Mouse (Mus musculus): ENCODE results near the gene Rab38. TPM values are rescaled to one million over a fixed set of nuclear protein-coding genes. Genes with fewer than 3 reads are reported as not detected.

Rab38 gene
- 0.47 TPM in 1 of 2 replicates, not detected in the other for polyA plus RNA-seq (2012; ENCODE audit: insufficient read depth, insufficient read length, missing spikeins)

DNA sequence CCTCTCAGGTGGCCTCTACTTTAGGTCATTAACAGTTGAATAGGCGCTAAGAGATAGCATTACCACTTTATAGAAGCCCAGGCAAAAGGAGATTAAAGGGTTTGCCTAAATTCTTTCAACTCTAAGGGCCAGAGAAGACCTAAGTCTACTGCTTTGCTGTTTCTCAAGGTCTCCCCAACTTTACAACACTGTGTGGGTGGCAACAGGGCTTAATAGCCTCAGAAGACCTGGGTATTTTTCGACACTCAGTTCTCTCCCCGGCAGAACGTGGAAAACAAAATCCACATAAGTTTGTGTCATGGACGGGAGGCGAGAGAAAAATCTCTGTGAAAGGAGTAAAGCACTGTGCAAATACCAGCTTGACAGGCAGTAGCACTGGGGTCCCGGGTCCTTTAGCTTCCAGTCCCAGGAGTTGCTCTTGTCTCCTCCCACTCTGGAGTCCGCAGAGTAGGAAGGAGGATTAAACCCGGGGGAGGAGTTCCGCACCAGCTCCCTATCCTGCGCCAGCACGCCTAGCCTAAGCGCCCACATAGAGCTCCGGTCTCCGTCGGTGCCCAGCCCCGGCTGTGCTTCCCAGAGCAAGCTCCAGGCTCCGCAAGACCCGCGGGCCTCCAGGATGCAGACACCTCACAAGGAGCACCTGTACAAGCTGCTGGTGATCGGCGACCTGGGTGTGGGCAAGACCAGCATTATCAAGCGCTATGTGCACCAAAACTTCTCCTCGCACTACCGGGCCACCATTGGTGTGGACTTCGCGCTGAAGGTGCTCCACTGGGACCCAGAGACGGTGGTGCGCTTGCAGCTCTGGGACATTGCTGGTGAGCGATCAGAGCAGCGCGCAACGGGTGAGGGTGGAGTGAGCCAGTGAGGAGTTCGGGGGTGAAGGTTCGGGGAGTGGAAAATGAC lies at the start of gene Rab38:
Gene Rab38, plus strand, starts transcription at position 488 of the 906 bp plus-strand sequence.
- H3K4me3 ChIP-seq (ENCODE audit: insufficient read depth, low read length) = peak within 1 kb of the TSS; percentile 60
- no peak within 1 kb of the TSS for H3K27ac ChIP-seq (ENCODE audit: insufficient read depth, low read depth, low read length)
- no peak for TF ChIP-seq CTCF (IDR thresholded peaks at IDR 0.05; ENCODE audit: low read depth, low read length)
- TF ChIP-seq POLR2A (IDR thresholded peaks at IDR 0.05; ENCODE audit: borderline replicate concordance, low read depth, low read length) = no peak
- 0 out of 2 replicates have a peak, but pooled peaks cover 2% of the 10 kb centered on the region for H3K4me1 ChIP-seq (ENCODE audit: control insufficient read depth, insufficient read depth, low read length)

GRCm38 (mm10) chr7:88394568-88394967 lies 35.5 kb upstream of the Rab38 start:
- Histone ChIP-seq H3K4me3 (ENCODE audit: insufficient read depth, low read length) (no peak overlapping the region), H3K27ac (ENCODE audit: insufficient read depth, low read depth, low read length) (no peak overlapping the region), H3K4me1 (ENCODE audit: control insufficient read depth, insufficient read depth, low read length) (no peaks in the 10 kb centered on the region)
- TF ChIP-seq POLR2A (IDR thresholded peaks at IDR 0.05; ENCODE audit: borderline replicate concordance, low read depth, low read length) (no peak), CTCF (IDR thresholded peaks at IDR 0.05; ENCODE audit: low read depth, low read length) (no peak)

GRCm38 (mm10) chr7:88395745-88396144 lies 34.3 kb upstream of the Rab38 start:
- TF ChIP-seq CTCF (IDR thresholded peaks at IDR 0.05; ENCODE audit: low read depth, low read length) = no peak
- TF ChIP-seq POLR2A (IDR thresholded peaks at IDR 0.05; ENCODE audit: borderline replicate concordance, low read depth, low read length) = no peak
- no peak overlapping the region for H3K27ac ChIP-seq (ENCODE audit: insufficient read depth, low read depth, low read length)
- no peaks in the 10 kb centered on the region for H3K4me1 ChIP-seq (ENCODE audit: control insufficient read depth, insufficient read depth, low read length)

DNA sequence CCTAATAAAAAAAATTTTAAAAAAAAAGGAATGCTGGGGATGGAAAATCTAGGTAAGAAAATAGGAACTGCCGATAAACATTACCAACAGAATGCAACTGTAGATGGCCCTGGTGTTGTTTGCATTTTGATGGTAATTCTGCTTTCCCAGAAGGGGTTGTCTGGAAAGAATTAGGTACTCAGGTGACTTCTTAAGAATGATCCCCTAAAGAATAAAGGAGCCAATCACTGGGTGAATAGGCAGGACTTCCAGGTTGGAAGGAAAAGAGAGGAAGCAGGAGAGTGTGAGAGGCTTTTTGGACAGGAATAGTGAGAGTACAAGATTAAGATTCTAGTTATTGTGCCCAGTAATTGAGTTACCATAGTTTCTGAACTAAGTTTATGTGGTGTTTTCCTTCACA lies 24.8 kb upstream of the Rab38 start:
- H3K27ac ChIP-seq (ENCODE audit: insufficient read depth, low read depth, low read length) = no peak overlapping the region
- no peak overlapping the region for H3K4me3 ChIP-seq (ENCODE audit: insufficient read depth, low read length)
- TF ChIP-seq CTCF (IDR thresholded peaks at IDR 0.05; ENCODE audit: low read depth, low read length) = no peak
- no peak for TF ChIP-seq POLR2A (IDR thresholded peaks at IDR 0.05; ENCODE audit: borderline replicate concordance, low read depth, low read length)
- no peaks in the 10 kb centered on the region for H3K4me1 ChIP-seq (ENCODE audit: control insufficient read depth, insufficient read depth, low read length)

More at GRCm38 (mm10) chr7:88395745-88396144, 34.3 kb upstream of the Rab38 start:
- H3K4me3 ChIP-seq (ENCODE audit: insufficient read depth, low read length) = no peak overlapping the region

GRCm38 (mm10) chr7:88406466-88406865 lies 23.6 kb upstream of the Rab38 start:
- Histone ChIP-seq H3K4me1 (ENCODE audit: control insufficient read depth, insufficient read depth, low read length) (no peaks in the 10 kb centered on the region), H3K27ac (ENCODE audit: insufficient read depth, low read depth, low read length) (no peak overlapping the region), H3K4me3 (ENCODE audit: insufficient read depth, low read length) (no peak overlapping the region)
- no peak for TF ChIP-seq POLR2A (IDR thresholded peaks at IDR 0.05; ENCODE audit: borderline replicate concordance, low read depth, low read length)
- no peak for TF ChIP-seq CTCF (IDR thresholded peaks at IDR 0.05; ENCODE audit: low read depth, low read length)

DNA sequence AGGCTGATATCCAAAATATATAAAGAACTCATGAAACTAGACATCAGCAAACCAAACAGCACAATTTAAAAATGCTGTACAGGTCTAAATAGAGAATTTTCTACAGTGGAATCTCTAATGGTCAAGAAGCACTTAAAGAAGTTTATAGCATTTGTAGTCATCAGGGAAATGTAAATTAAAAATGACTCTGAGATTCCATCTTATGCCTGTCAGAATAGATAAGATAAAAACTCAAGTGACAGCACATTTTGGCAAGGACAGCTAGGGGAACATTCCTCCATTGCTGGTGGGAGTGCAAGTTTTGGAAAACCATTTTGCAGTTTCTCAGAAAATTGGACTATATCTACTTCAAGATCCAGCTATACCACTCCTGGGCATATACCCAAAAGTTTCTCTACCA lies 8.3 kb upstream of the Rab38 start:
- Histone ChIP-seq H3K27ac (ENCODE audit: insufficient read depth, low read depth, low read length) (no peak overlapping the region), H3K4me1 (ENCODE audit: control insufficient read depth, insufficient read depth, low read length) (no peaks in the 10 kb centered on the region), H3K4me3 (ENCODE audit: insufficient read depth, low read length) (no peak overlapping the region)
- TF ChIP-seq POLR2A (IDR thresholded peaks at IDR 0.05; ENCODE audit: borderline replicate concordance, low read depth, low read length) = no peak
- no peak for TF ChIP-seq CTCF (IDR thresholded peaks at IDR 0.05; ENCODE audit: low read depth, low read length)

GRCm38 (mm10) chr7:88423889-88424288 lies 6.2 kb upstream of the Rab38 start:
- TF ChIP-seq POLR2A (IDR thresholded peaks at IDR 0.05; ENCODE audit: borderline replicate concordance, low read depth, low read length) (no peak), CTCF (IDR thresholded peaks at IDR 0.05; ENCODE audit: low read depth, low read length) (no peak)
- Histone ChIP-seq H3K4me3 (ENCODE audit: insufficient read depth, low read length) (no peak overlapping the region), H3K27ac (ENCODE audit: insufficient read depth, low read depth, low read length) (no peak overlapping the region), H3K4me1 (ENCODE audit: control insufficient read depth, insufficient read depth, low read length) (no peaks in the 10 kb centered on the region)

DNA sequence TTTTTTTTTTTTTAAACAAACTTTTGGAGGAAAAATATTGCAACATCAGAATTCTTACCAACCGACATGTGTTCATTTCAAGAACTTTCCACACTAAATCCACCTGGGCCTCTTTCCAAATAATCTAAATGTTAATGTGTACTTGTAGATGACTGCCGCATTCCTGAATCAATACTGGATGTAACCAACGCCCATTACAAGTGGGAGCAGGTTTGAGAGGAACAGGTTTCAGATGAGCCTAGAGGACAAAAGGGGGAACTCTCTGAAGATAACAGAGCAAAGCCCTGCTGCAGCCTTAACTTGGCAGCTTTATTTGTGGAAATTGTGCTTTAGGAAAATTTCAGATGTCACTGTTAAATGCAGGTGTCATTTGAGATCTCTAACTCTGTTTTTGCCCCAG lies 4.3 kb upstream of the Rab38 start:
- H3K4me1 ChIP-seq (ENCODE audit: control insufficient read depth, insufficient read depth, low read length) = 0 out of 2 replicates have a peak, but pooled peaks cover 2% of the 10 kb centered on the region

DNA sequence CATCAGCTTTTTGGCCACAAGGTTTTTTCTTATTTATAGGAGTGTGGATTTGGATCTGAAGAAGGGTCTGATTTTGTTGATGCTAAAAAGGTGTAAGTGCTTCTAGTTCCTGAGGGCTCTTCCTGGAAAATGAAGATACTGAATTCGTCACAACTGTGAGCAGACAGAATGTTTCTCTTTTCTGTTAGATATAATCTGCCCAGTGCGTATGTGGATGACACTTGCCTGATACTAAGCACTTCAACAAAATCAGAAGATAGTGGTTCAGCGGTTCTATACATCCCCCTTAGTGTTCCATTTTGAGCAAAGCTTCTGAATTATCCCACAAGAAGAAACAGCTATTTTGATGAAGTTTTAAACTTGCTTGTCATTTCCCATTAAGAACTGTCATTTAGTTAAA lies 2.6 kb upstream of the Rab38 start:
- H3K4me1 ChIP-seq (ENCODE audit: control insufficient read depth, insufficient read depth, low read length) = 0 out of 2 replicates have a peak, but pooled peaks cover 2% of the 10 kb centered on the region
- no peak for TF ChIP-seq POLR2A (IDR thresholded peaks at IDR 0.05; ENCODE audit: borderline replicate concordance, low read depth, low read length)
- no peak for TF ChIP-seq CTCF (IDR thresholded peaks at IDR 0.05; ENCODE audit: low read depth, low read length)
- H3K27ac ChIP-seq (ENCODE audit: insufficient read depth, low read depth, low read length) = no peak overlapping the region
- H3K4me3 ChIP-seq (ENCODE audit: insufficient read depth, low read length) = no peak overlapping the region

More for the DNA sequence above, 4.3 kb upstream of the Rab38 start:
- TF ChIP-seq CTCF (IDR thresholded peaks at IDR 0.05; ENCODE audit: low read depth, low read length) (no peak), POLR2A (IDR thresholded peaks at IDR 0.05; ENCODE audit: borderline replicate concordance, low read depth, low read length) (no peak)
- Histone ChIP-seq H3K27ac (ENCODE audit: insufficient read depth, low read depth, low read length) (no peak overlapping the region), H3K4me3 (ENCODE audit: insufficient read depth, low read length) (no peak overlapping the region)

GRCm38 (mm10) chr7:88430692-88431084 lies 615 bp downstream of the Rab38 start:
- H3K27ac ChIP-seq (ENCODE audit: insufficient read depth, low read depth, low read length) = no peak overlapping the region
- no peak for TF ChIP-seq CTCF (IDR thresholded peaks at IDR 0.05; ENCODE audit: low read depth, low read length)
- no peak for TF ChIP-seq POLR2A (IDR thresholded peaks at IDR 0.05; ENCODE audit: borderline replicate concordance, low read depth, low read length)
- peak overlapping the region; percentile 60 for H3K4me3 ChIP-seq (ENCODE audit: insufficient read depth, low read length)
- 0 out of 2 replicates have a peak, but pooled peaks cover 2% of the 10 kb centered on the region for H3K4me1 ChIP-seq (ENCODE audit: control insufficient read depth, insufficient read depth, low read length)

All from bone marrow macrophage, adult 2 months (primary cell).